Mouse (Mus musculus) heart, embryonic 12.5 days (tissue): ENCODE measurements around the gene Tubb3. TPM values are rescaled to one million over a fixed set of nuclear protein-coding genes. Genes with fewer than 3 reads are reported as not detected.
A peak's percentile ranks its signal among the peaks of the same experiment; 100 is the strongest.
"Not testable (repeated sequence)": the region's sequence is repeated elsewhere in the genome, so short reads cannot be mapped to it uniquely, and the experiment has no call there.

Experiments
- ATAC-seq: fragments of 200-750 bp; cut with Nextera tagmentation; 2 replicates; pipeline ENCODE4 v1.8.0; 2017; ENCODE audit warnings: moderate TSS enrichment, moderate library complexity; ENCODE audit not compliant: insufficient number of reproducible peaks, low FRiP score
- H3K27ac ChIP-seq: fragments of 300-500 bp; sonication (generic); 2 replicates; pipeline ENCODE4 v1.5.1; 2016; ENCODE audit warnings: mild to moderate bottlenecking, moderate library complexity; ENCODE audit not compliant: poor library complexity, severe bottlenecking
- H3K27me3 ChIP-seq: fragments of 300-500 bp; sonication (generic); replicated peaks from 2 replicates; pipeline ENCODE4 v1.6.1; 2016; ENCODE audit warnings: mild to moderate bottlenecking, moderate library complexity
- H3K36me3 ChIP-seq: fragments of 300-500 bp; sonication (generic); 2 replicates; pipeline ENCODE4 v1.6.1; 2016; ENCODE audit warnings: mild to moderate bottlenecking, moderate library complexity
- H3K4me1 ChIP-seq: fragments of 300-500 bp; sonication (generic); replicated peaks from 2 replicates; pipeline ENCODE4 v1.6.1; 2016; ENCODE audit warnings: mild to moderate bottlenecking
- H3K4me2 ChIP-seq: fragments of 300-500 bp; sonication (generic); 2 replicates; pipeline ENCODE4 v1.6.1; 2016; ENCODE audit warnings: mild to moderate bottlenecking, moderate library complexity
- H3K4me3 ChIP-seq: fragments of 300-500 bp; sonication (generic); 2 replicates; pipeline ENCODE4 v1.5.1; 2016; ENCODE audit warnings: mild to moderate bottlenecking
- H3K9ac ChIP-seq: fragments of 300-500 bp; sonication (generic); 2 replicates; pipeline ENCODE4 v1.6.1; 2016; ENCODE audit warnings: mild to moderate bottlenecking, moderate library complexity
- H3K9me3 ChIP-seq: fragments of 300-500 bp; sonication (generic); replicated peaks from 2 replicates; pipeline ENCODE4 v1.6.1; 2016; ENCODE audit warnings: mild to moderate bottlenecking, moderate library complexity
- WGBS: fragments of 180-500 bp; shearing (Covaris S2); methylation state at CpG from one replicate; pipeline ENCODE4 v1.1.7; 2016; 5-methylcytosine and 5-hydroxymethylcytosine counted together
- polyA plus RNA-seq: library from polyadenylated mRNA; unstranded; fragments of >200 nt; fragmentation: Nextera tagmentation; extraction: Ambion mirVana; gene quantifications from 2 replicates; pipeline ENCODE4 v1.2.1, GENCODE M21; 2016

Tubb3 gene
- polyA plus RNA-seq, 1 experiment from 2014 or later = 9.1 TPM

- Histone ChIP-seq H3K27ac (no peak overlapping the region), H3K4me3 (0 out of 2 replicates have a peak overlapping the region, but pooled peaks have one; percentile 44), H3K27me3 (peaks cover 52% of the 10 kb centered on the region), H3K4me1 (peaks cover 46% of the 10 kb centered on the region), H3K4me2 (peak overlapping the region; percentile 27), H3K9me3 (no peaks in the 10 kb centered on the region), H3K36me3 (no peaks in the 10 kb centered on the region), H3K9ac (no peak overlapping the region)
- ATAC-seq = no peak
- 2% methylated on average over 12 of the region's 12 CpGs for WGBS
These were observed 1.4 kb downstream of the Tubb3 start for GRCm38 (mm10) chr8:123412560-123413170.

- Histone ChIP-seq H3K9ac (no peak overlapping the region), H3K27ac (no peak overlapping the region), H3K9me3 (no peaks in the 10 kb centered on the region), H3K4me3 (no peak overlapping the region), H3K4me1 (peaks cover 32% of the 10 kb centered on the region), H3K4me2 (no peak overlapping the region), H3K36me3 (no peaks in the 10 kb centered on the region), H3K27me3 (peaks cover 45% of the 10 kb centered on the region)
- no peak for ATAC-seq
- 7% methylated on average over 9 of the region's 9 CpGs for WGBS
These were observed 3.0 kb downstream of the Tubb3 start for GRCm38 (mm10) chr8:123414255-123414654.

GRCm38 (mm10) chr8:123414997-123415696, 3.9 kb downstream of the Tubb3 start:
- not testable (repeated sequence) for H3K4me3 ChIP-seq, H3K4me2 ChIP-seq, H3K9me3 ChIP-seq, ATAC-seq, H3K27ac ChIP-seq, H3K9ac ChIP-seq, H3K36me3 ChIP-seq
- 78% methylated on average over 5 of the region's 5 CpGs for WGBS
- Histone ChIP-seq H3K4me1 (peaks cover 23% of the 10 kb centered on the region), H3K27me3 (peaks cover 45% of the 10 kb centered on the region)

GRCm38 (mm10) chr8:123415967-123416943, 5.0 kb downstream of the Tubb3 start:
- Histone ChIP-seq H3K27ac (no peak overlapping the region), H3K36me3 (no peaks in the 10 kb centered on the region), H3K9ac (no peak overlapping the region), H3K27me3 (peaks cover 45% of the 10 kb centered on the region), H3K4me2 (no peak overlapping the region), H3K4me3 (no peak overlapping the region), H3K9me3 (no peaks in the 10 kb centered on the region), H3K4me1 (peaks cover 12% of the 10 kb centered on the region)
- ATAC-seq = peak; percentile 46; the same call in 1 of the 2 replicates
- 48% methylated on average over 8 of the region's 8 CpGs for WGBS

GRCm38 (mm10) chr8:123416944-123417555, 5.8 kb downstream of the Tubb3 start:
- no peaks in the 10 kb centered on the region for H3K9me3 ChIP-seq
- no peak overlapping the region for H3K9ac ChIP-seq
- peaks cover 6% of the 10 kb centered on the region for H3K4me1 ChIP-seq
- no peaks in the 10 kb centered on the region for H3K36me3 ChIP-seq
- H3K4me3 ChIP-seq = no peak overlapping the region
- 66% methylated on average over 8 of the region's 8 CpGs for WGBS
- no peak overlapping the region for H3K4me2 ChIP-seq
- peaks cover 41% of the 10 kb centered on the region for H3K27me3 ChIP-seq
- 0 out of 2 replicates have a peak, but pooled peaks have one; percentile 26 for ATAC-seq
- H3K27ac ChIP-seq = no peak overlapping the region

- peaks cover 16% of the 10 kb centered on the region for H3K27me3 ChIP-seq
- 69% methylated on average over 4 of the region's 4 CpGs for WGBS
- no peak overlapping the region for H3K9ac ChIP-seq
- no peaks in the 10 kb centered on the region for H3K9me3 ChIP-seq
- H3K27ac ChIP-seq = no peak overlapping the region
- no peaks in the 10 kb centered on the region for H3K36me3 ChIP-seq
- no peak for ATAC-seq
- H3K4me2 ChIP-seq = no peak overlapping the region
- H3K4me3 ChIP-seq = no peak overlapping the region
- peaks cover 9% of the 10 kb centered on the region; the same call in 1 of the 2 replicates for H3K4me1 ChIP-seq
These were observed 8.5 kb downstream of the Tubb3 start for GRCm38 (mm10) chr8:123419711-123420110.

- H3K27me3 ChIP-seq = peaks cover 16% of the 10 kb centered on the region
- no peak overlapping the region for H3K4me3 ChIP-seq
- H3K4me1 ChIP-seq = peaks cover 9% of the 10 kb centered on the region; the same call in 1 of the 2 replicates
- H3K27ac ChIP-seq = no peak overlapping the region
- no peaks in the 10 kb centered on the region for H3K36me3 ChIP-seq
- no peak for ATAC-seq
- H3K9ac ChIP-seq = no peak overlapping the region
- WGBS = 92% methylated on average over 34 of the region's 34 CpGs
- no peaks in the 10 kb centered on the region for H3K9me3 ChIP-seq
- H3K4me2 ChIP-seq = no peak overlapping the region
These were observed 9.5 kb downstream of the Tubb3 start for GRCm38 (mm10) chr8:123420525-123421281.

- no peak for ATAC-seq
- H3K4me3 ChIP-seq = no peak overlapping the region
- no peaks in the 10 kb centered on the region for H3K36me3 ChIP-seq
- H3K4me2 ChIP-seq = no peak overlapping the region
- peaks cover 9% of the 10 kb centered on the region; the same call in 1 of the 2 replicates for H3K4me1 ChIP-seq
- H3K9ac ChIP-seq = no peak overlapping the region
- no peak overlapping the region for H3K27ac ChIP-seq
- H3K9me3 ChIP-seq = peaks cover under 1% of the 10 kb centered on the region; the same call in 1 of the 2 replicates
- H3K27me3 ChIP-seq = peaks cover 16% of the 10 kb centered on the region
- WGBS = 82% methylated on average over 19 of the region's 19 CpGs
These were observed 10.1 kb downstream of the Tubb3 start for GRCm38 (mm10) chr8:123421325-123421724.

- WGBS = 5% methylated on average over 17 of the region's 17 CpGs
- H3K4me2 ChIP-seq = peak overlapping the region; percentile 66
- peak overlapping the region; percentile 37 for H3K4me3 ChIP-seq
- peaks cover 16% of the 10 kb centered on the region for H3K27me3 ChIP-seq
- peaks cover 9% of the 10 kb centered on the region for H3K9me3 ChIP-seq
- peak overlapping the region; percentile 49; the same call in 1 of the 2 replicates for H3K9ac ChIP-seq
- H3K4me1 ChIP-seq = peaks cover 4% of the 10 kb centered on the region; the same call in 1 of the 2 replicates
- 0 out of 2 replicates have a peak, but pooled peaks have one; percentile 68 for ATAC-seq
- no peaks in the 10 kb centered on the region for H3K36me3 ChIP-seq
- H3K27ac ChIP-seq = no peak overlapping the region
These were observed 11.0 kb downstream of the Tubb3 start for GRCm38 (mm10) chr8:123422056-123422780.
